In the genomic region with DNA sequence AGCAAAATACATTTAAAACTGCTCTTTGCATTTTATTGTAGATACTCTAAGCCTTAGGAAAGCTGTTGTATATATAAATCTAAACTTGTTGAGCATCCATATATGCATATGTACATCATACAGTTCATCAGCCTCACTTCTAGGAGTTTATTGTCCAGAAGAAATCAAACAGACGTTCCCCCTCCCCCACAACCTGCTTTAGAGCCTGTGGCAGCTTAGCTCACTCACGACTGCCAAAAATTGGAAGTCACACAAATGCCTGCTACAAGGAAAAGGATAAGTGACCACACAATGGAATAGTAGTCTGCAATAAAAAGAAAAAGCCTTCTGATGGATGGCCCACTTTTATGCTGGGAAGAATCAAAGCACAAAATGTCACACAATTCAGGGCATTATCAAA, we compare ENCODE assay signal across 32 mouse cellular contexts.
"Had no signal": no experiment of that assay in that cellular context is flagged by ENCODE, and none has a peak within 500 bp of the region (broad histone marks: within the 10 kb centered on the region; RNA-seq: fewer than 3 reads in every experiment).

No protein-coding gene starts in this region.

- H3K36me3 ChIP-seq: limb, embryonic 10.5 days; limb, embryonic 12.5 days; limb, embryonic 13.5 days; limb, embryonic 15.5 days; liver, embryonic 12.5 days; liver, embryonic 13.5 days; liver, embryonic 15.5 days; lung, embryonic 15.5 days; midbrain, embryonic 10.5 days; midbrain, embryonic 12.5 days; midbrain, embryonic 13.5 days; midbrain, embryonic 15.5 days; neural tube, embryonic 12.5 days had no signal

- DNase-seq: left cerebral cortex, postnatal 4 days; liver; liver, embryonic 13.5 days; liver, postnatal 0 days; lung, adult 18-20 months; lung, adult 2 months; lung, embryonic 14.5 days; lung, postnatal 10 days; lung, postnatal 14 days; lung, postnatal 36 days; lung, postnatal 4 days; midbrain, embryonic 14.5 days had no signal

- H3K4me1 ChIP-seq: limb, embryonic 10.5 days; limb, embryonic 12.5 days; limb, embryonic 13.5 days; limb, embryonic 15.5 days; liver, embryonic 12.5 days; liver, embryonic 13.5 days; liver, embryonic 15.5 days; lung, embryonic 15.5 days; megakaryocyte, embryonic 14.5 days; midbrain, embryonic 10.5 days; midbrain, embryonic 12.5 days; midbrain, embryonic 15.5 days; neural tube, embryonic 12.5 days had no signal

- ATAC-seq: liver, embryonic 12.5 days; liver, postnatal 0 days; lung, postnatal 0 days; midbrain, embryonic 13.5 days; midbrain, embryonic 15.5 days; midbrain, embryonic 16.5 days had no signal

- H3K9me3 ChIP-seq: limb, embryonic 10.5 days; limb, embryonic 12.5 days; limb, embryonic 13.5 days; limb, embryonic 15.5 days; liver, embryonic 12.5 days; liver, embryonic 13.5 days; liver, embryonic 15.5 days; lung, embryonic 15.5 days; midbrain, embryonic 10.5 days; midbrain, embryonic 12.5 days; midbrain, embryonic 13.5 days; midbrain, embryonic 15.5 days; neural tube, embryonic 12.5 days had no signal

- H3K4me2 ChIP-seq: limb, embryonic 12.5 days; limb, embryonic 13.5 days; limb, embryonic 15.5 days; liver, embryonic 11.5 days; liver, embryonic 12.5 days; liver, embryonic 13.5 days; liver, embryonic 15.5 days; lung, embryonic 14.5 days; lung, embryonic 15.5 days; midbrain, embryonic 11.5 days; midbrain, embryonic 12.5 days; midbrain, embryonic 13.5 days; midbrain, embryonic 15.5 days; neural tube, embryonic 12.5 days had no signal

- H3K27me3 ChIP-seq: limb, embryonic 12.5 days; limb, embryonic 13.5 days; limb, embryonic 15.5 days; liver, embryonic 12.5 days; liver, embryonic 13.5 days; liver, embryonic 15.5 days; lung, embryonic 15.5 days; megakaryocyte, embryonic 14.5 days; midbrain, embryonic 12.5 days; midbrain, embryonic 13.5 days; midbrain, embryonic 15.5 days; neural tube, embryonic 12.5 days had no signal

- H3K27ac ChIP-seq: limb, embryonic 10.5 days; limb, embryonic 12.5 days; limb, embryonic 13.5 days; limb, embryonic 15.5 days; liver, embryonic 12.5 days; liver, embryonic 13.5 days; liver, embryonic 14.5 days; liver, embryonic 15.5 days; lung, embryonic 15.5 days; macrophage; midbrain, embryonic 10.5 days; midbrain, embryonic 12.5 days; midbrain, embryonic 13.5 days; midbrain, embryonic 15.5 days; neural tube, embryonic 12.5 days had no signal

- H3K4me3 ChIP-seq: limb, embryonic 10.5 days; limb, embryonic 12.5 days; limb, embryonic 13.5 days; limb, embryonic 15.5 days; liver, embryonic 12.5 days; liver, embryonic 13.5 days; liver, embryonic 15.5 days; lung, embryonic 15.5 days; megakaryocyte, embryonic 14.5 days; midbrain, embryonic 10.5 days; midbrain, embryonic 12.5 days; midbrain, embryonic 13.5 days; midbrain, embryonic 15.5 days; myocyte; neural tube, embryonic 12.5 days had no signal

- H3K9ac ChIP-seq: limb, embryonic 12.5 days; limb, embryonic 13.5 days; limb, embryonic 15.5 days; liver, embryonic 12.5 days; liver, embryonic 13.5 days; liver, embryonic 14.5 days; liver, embryonic 15.5 days; liver, postnatal 0 days; lung, embryonic 14.5 days; lung, embryonic 15.5 days; midbrain, embryonic 12.5 days; midbrain, embryonic 13.5 days; midbrain, embryonic 15.5 days; neural tube, embryonic 12.5 days had no signal
